Mouse (Mus musculus) midbrain, embryonic 11.5 days (tissue): ENCODE measurements at regions not wholly inside any gene's neighbourhood (a gene's known extent, or its start where the extent isn't known, plus 50 kb on each side); places are given as distances from the start of the nearest gene placed in this dataset.

Source experiments
- ATAC-seq: fragments of 200-750 bp; cut with Nextera tagmentation; 2 replicates; pipeline ENCODE4 v1.8.0; 2017; ENCODE audit warnings: moderate TSS enrichment, moderate library complexity; ENCODE audit not compliant: low FRiP score
- DNase-seq: peaks from one replicate; pipeline ENCODE4 v3.0.0; 2015; ENCODE audit warnings: low spot score; ENCODE audit errors: missing footprints
- H3K27ac ChIP-seq: fragments of 300-500 bp; sonication (generic); 2 replicates; pipeline ENCODE4 v1.5.1; 2014; ENCODE audit warnings: low read depth, low read length
- H3K27me3 ChIP-seq: fragments of 300-500 bp; sonication (generic); 2 replicates; pipeline ENCODE4 v1.6.1; 2014; ENCODE audit warnings: mild to moderate bottlenecking, low read length, moderate library complexity, mixed read lengths; ENCODE audit not compliant: control insufficient read depth, insufficient read depth
- H3K36me3 ChIP-seq: fragments of 300-500 bp; sonication (generic); 2 replicates; pipeline ENCODE4 v1.6.1; 2014; ENCODE audit warnings: mild to moderate bottlenecking, low read length, moderate library complexity, mixed read lengths; ENCODE audit not compliant: control insufficient read depth, insufficient read depth
- H3K4me1 ChIP-seq: fragments of 300-500 bp; sonication (generic); 2 replicates; pipeline ENCODE4 v1.6.1; 2014; ENCODE audit warnings: low read length; ENCODE audit not compliant: control insufficient read depth, insufficient read depth
- H3K4me2 ChIP-seq: fragments of 300-500 bp; sonication (generic); 2 replicates; pipeline ENCODE4 v1.6.1; 2014; ENCODE audit warnings: mild to moderate bottlenecking, moderate library complexity
- H3K4me3 ChIP-seq: fragments of 300-500 bp; sonication (generic); 2 replicates; pipeline ENCODE4 v1.5.1; 2014; ENCODE audit warnings: low read depth, low read length
- H3K9ac ChIP-seq: fragments of 300-500 bp; sonication (generic); 2 replicates; pipeline ENCODE4 v1.6.1; 2014; ENCODE audit warnings: low read length
- H3K9me3 ChIP-seq: fragments of 300-500 bp; sonication (generic); 2 replicates; pipeline ENCODE4 v1.6.1; 2016; ENCODE audit warnings: low read length; ENCODE audit not compliant: control insufficient read depth
- WGBS: fragments of 180-500 bp; shearing (Covaris S2); extraction: QIAGEN DNeasy Blood & Tissue Kit; methylation state at CpG from one replicate; pipeline ENCODE4 v1.1.7; 2014; 5-methylcytosine and 5-hydroxymethylcytosine counted together

DNA sequence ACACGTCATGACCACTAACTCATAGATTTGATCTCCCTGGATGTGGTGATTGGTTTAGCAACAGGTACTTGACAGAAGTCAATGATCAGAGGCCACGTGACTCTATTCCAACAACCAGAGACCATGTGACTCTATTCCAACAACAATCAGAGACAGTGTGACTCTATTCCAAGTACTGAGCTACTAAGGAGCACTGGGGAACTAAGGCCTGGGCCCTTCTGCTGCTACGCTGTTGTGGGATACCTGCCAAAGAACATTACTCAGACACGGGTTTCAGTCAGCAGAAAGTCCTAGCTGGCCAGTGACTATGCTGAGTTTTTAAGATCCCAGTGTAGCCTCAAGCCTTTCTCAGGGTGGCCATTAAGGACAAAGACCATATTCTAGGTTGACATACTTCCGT lies 66.3 kb upstream of the Smndc1 start:
- H3K9ac ChIP-seq = no peak overlapping the region
- no peak for DNase-seq
- no peaks in the 10 kb centered on the region; the same call in 1 of the 2 replicates for H3K27me3 ChIP-seq
- no peak overlapping the region for H3K4me2 ChIP-seq
- 90% methylated on average over 5 of the region's 5 CpGs for WGBS
- no peaks in the 10 kb centered on the region for H3K36me3 ChIP-seq
- H3K4me1 ChIP-seq = peaks cover 10% of the 10 kb centered on the region
- H3K9me3 ChIP-seq = no peaks in the 10 kb centered on the region
- no peak overlapping the region for H3K4me3 ChIP-seq
- ATAC-seq = no peak
- H3K27ac ChIP-seq = no peak overlapping the region

DNA sequence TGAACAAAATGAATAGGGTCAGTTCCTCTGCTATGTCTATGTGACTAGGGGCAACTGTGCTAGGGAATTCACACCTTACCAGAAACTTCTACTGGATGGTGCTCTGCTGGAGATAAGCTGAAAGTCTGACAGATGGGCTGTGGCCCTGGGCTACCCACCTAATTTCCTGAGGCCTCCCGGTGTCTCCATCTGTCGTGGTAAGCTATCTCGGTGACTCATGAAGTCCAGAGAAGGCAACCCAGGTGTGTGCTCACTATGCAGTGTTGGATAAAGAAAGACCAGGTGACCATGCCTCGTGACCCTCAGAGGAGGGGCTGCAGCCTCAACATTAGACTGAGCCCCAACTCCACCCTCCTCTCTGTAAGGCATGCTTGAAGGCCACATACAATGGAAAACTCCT lies 64.2 kb upstream of the Smndc1 start:
- Histone ChIP-seq H3K27ac (no peak overlapping the region), H3K9ac (no peak overlapping the region), H3K4me3 (no peak overlapping the region), H3K4me1 (peaks cover 7% of the 10 kb centered on the region), H3K36me3 (no peaks in the 10 kb centered on the region), H3K4me2 (no peak overlapping the region), H3K9me3 (no peaks in the 10 kb centered on the region), H3K27me3 (no peaks in the 10 kb centered on the region; the same call in 1 of the 2 replicates)
- 87% methylated on average over 4 of the region's 4 CpGs for WGBS
- DNase-seq (no peak), ATAC-seq (no peak)

DNA sequence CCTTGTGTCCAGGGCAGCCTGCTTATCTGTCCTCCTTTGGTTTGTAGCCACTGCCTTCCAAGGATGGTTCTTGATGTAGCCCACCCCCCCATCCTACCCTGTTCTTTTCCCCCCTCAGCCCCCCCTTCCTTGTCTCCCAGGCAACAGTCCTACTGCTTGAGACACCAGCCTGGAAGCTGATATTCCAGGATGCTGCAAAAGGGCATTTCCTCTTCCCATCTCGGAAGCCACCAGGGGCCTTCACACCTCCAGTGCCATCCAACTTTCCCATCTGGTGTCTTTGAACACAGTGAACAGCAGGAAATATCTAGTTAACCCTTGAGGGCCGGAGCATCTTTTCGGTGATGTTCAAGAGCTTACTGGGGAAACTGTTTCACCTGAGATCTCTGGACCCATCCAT lies 63.7 kb upstream of the Smndc1 start:
- no peak overlapping the region for H3K4me3 ChIP-seq
- DNase-seq = no peak
- no peaks in the 10 kb centered on the region for H3K36me3 ChIP-seq
- H3K9ac ChIP-seq = no peak overlapping the region
- no peak overlapping the region for H3K27ac ChIP-seq
- peaks cover 3% of the 10 kb centered on the region for H3K4me1 ChIP-seq
- 83% methylated on average over 3 of the region's 3 CpGs for WGBS
- no peaks in the 10 kb centered on the region for H3K9me3 ChIP-seq
- ATAC-seq = no peak
- H3K4me2 ChIP-seq = no peak overlapping the region
- H3K27me3 ChIP-seq = no peaks in the 10 kb centered on the region; the same call in 1 of the 2 replicates

GRCm38 (mm10) chr19:53453317-53453947 lies 63.1 kb upstream of the Smndc1 start:
- no peak overlapping the region for H3K9ac ChIP-seq
- H3K4me3 ChIP-seq = no peak overlapping the region
- H3K4me2 ChIP-seq = no peak overlapping the region
- 70% methylated on average over 13 of the region's 13 CpGs for WGBS
- no peaks in the 10 kb centered on the region for H3K9me3 ChIP-seq
- H3K27me3 ChIP-seq = no peaks in the 10 kb centered on the region
- H3K4me1 ChIP-seq = no peaks in the 10 kb centered on the region; the same call in 1 of the 2 replicates
- no peak for ATAC-seq
- H3K36me3 ChIP-seq = no peaks in the 10 kb centered on the region
- H3K27ac ChIP-seq = no peak overlapping the region
- no peak for DNase-seq

DNA sequence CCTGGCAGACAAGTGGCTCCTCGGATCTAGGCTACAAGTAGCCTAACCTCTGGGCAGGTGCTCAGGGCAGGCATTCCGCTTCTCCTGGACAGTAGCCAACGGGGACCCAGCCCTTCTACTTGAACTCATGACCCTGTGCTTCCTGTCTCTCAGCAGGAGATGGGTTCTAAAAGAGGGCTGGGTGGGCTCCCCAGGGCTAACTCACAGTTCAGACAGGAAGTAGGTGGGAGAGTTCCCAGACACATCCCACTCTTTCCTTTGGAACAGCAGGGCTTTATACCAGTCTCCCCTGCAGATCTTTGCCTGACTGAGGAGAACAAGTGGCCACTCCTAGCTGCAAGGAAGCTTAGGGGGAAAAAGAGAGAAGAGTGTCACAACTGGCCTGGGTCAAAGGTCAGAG lies 62.0 kb upstream of the Smndc1 start:
- H3K9me3 ChIP-seq = no peaks in the 10 kb centered on the region
- H3K4me3 ChIP-seq = no peak overlapping the region
- no peaks in the 10 kb centered on the region; the same call in 1 of the 2 replicates for H3K4me1 ChIP-seq
- WGBS = 63% methylated on average over 3 of the region's 3 CpGs
- no peak overlapping the region for H3K27ac ChIP-seq
- no peaks in the 10 kb centered on the region for H3K27me3 ChIP-seq
- no peak overlapping the region for H3K9ac ChIP-seq
- no peaks in the 10 kb centered on the region for H3K36me3 ChIP-seq
- DNase-seq = no peak
- no peak for ATAC-seq
- no peak overlapping the region for H3K4me2 ChIP-seq

DNA sequence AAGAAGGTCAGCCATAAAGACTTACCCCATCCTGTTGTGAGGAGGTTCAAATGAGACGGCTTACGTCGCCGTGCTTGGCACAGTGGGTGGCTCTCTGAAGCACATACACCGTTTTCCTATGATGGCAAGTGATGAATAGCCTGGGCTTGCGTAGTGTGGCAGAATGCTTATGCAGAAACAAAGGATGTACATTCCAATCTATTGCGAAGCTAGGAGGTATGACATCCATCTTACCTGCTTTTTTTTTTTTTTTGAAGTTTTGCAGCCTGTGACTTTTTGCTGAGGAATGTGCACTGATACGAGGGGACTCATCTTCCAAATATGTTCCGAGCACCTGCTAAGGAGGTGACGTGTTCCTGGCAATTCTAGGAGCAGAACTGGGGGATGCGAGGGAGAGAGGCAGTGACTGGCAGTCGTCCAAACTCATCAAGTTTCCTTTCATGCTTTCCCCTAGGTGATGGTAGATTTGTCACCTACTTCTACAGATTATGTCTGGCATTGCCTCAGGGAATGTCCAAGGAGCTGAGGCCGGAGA lies 61.1 kb upstream of the Smndc1 start:
- no peak for DNase-seq
- Histone ChIP-seq H3K36me3 (no peaks in the 10 kb centered on the region), H3K27ac (no peak overlapping the region), H3K4me1 (no peaks in the 10 kb centered on the region; the same call in 1 of the 2 replicates), H3K9me3 (no peaks in the 10 kb centered on the region), H3K27me3 (no peaks in the 10 kb centered on the region), H3K9ac (no peak overlapping the region), H3K4me2 (no peak overlapping the region), H3K4me3 (no peak overlapping the region)
- no peak for ATAC-seq
- 80% methylated on average over 13 of the region's 13 CpGs for WGBS

DNA sequence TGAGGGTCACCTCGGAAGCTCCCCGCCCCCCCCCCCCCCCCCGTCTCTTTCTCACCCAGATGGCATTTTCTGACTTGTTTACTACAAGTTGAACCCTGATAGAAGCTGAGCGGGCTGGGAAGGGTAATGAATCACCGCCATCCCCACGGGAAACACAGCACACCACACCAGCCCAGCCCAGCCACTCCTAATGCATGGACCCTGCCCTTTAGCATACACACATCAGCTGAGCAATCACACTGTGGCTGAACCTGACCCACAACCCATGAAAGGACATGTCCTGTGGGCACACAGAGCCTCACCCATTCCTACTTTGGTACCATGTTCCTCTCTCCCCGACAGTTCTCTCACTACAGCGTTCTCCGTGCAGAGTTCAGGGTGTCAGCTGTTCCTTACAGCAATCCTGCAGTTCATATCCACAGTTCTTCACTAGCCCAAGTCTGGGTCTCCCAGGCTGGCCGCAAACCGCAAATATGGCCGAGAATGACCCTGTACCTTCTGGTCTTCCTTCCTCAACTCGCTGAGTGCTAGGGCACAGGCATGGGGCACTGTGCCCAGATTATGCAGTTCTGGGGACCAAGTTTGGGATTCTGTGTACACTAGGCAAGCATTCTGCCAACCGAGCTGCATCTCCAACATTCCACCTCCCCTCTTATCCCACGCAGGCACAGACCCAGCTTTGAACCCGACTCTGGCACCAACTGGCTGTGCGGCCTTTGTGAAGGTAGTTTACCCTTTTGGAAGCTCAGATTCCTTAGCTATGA lies 60.4 kb upstream of the Smndc1 start:
- H3K4me3 ChIP-seq = no peak overlapping the region
- H3K36me3 ChIP-seq = no peaks in the 10 kb centered on the region
- H3K4me2 ChIP-seq = no peak overlapping the region
- ATAC-seq = no peak
- H3K27ac ChIP-seq = no peak overlapping the region
- WGBS = 85% methylated on average over 16 of the region's 17 CpGs
- H3K9me3 ChIP-seq = no peaks in the 10 kb centered on the region
- no peak for DNase-seq
- no peak overlapping the region for H3K9ac ChIP-seq
- H3K27me3 ChIP-seq = no peaks in the 10 kb centered on the region
- no peaks in the 10 kb centered on the region; the same call in 1 of the 2 replicates for H3K4me1 ChIP-seq

- Histone ChIP-seq H3K9me3 (no peaks in the 10 kb centered on the region), H3K4me3 (no peak overlapping the region), H3K27ac (no peak overlapping the region), H3K9ac (no peak overlapping the region), H3K27me3 (no peaks in the 10 kb centered on the region), H3K4me2 (no peak overlapping the region), H3K4me1 (no peaks in the 10 kb centered on the region; the same call in 1 of the 2 replicates), H3K36me3 (no peaks in the 10 kb centered on the region)
- DNase-seq (no peak), ATAC-seq (no peak)
- WGBS = 83% methylated on average over 17 of the region's 17 CpGs
Measured at GRCm38 (mm10) chr19:53449137-53449783, 58.9 kb upstream of the Smndc1 start.

GRCm38 (mm10) chr19:53448206-53448605 lies 57.8 kb upstream of the Smndc1 start:
- no peaks in the 10 kb centered on the region for H3K4me1 ChIP-seq

More at GRCm38 (mm10) chr19:53448206-53448605, 57.8 kb upstream of the Smndc1 start:
- H3K27me3 ChIP-seq = no peaks in the 10 kb centered on the region
- H3K36me3 ChIP-seq = no peaks in the 10 kb centered on the region
- ATAC-seq (no peak), DNase-seq (no peak)
- H3K9me3 ChIP-seq = no peaks in the 10 kb centered on the region
- H3K4me3 ChIP-seq = no peak overlapping the region
- 81% methylated on average over 10 of the region's 10 CpGs for WGBS
- no peak overlapping the region for H3K4me2 ChIP-seq
- H3K9ac ChIP-seq = no peak overlapping the region
- H3K27ac ChIP-seq = no peak overlapping the region
